Mouse (Mus musculus) hindbrain, embryonic 16.5 days (tissue): ENCODE results near the gene Ubtd2. TPM values are rescaled to one million over a fixed set of nuclear protein-coding genes. Genes with fewer than 3 reads are reported as not detected.
A peak's percentile ranks its signal among the peaks of the same experiment; 100 is the strongest.

ENCODE experiments used
- ATAC-seq: fragments of 200-750 bp; cut with Nextera tagmentation; 2 replicates; pipeline ENCODE4 v1.8.0; 2017; ENCODE audit warnings: moderate TSS enrichment, moderate library complexity
- H3K27ac ChIP-seq: fragments of 300-500 bp; sonication (generic); 2 replicates; pipeline ENCODE4 v1.5.1; 2014; ENCODE audit warnings: low read depth, mild to moderate bottlenecking, control low read depth, low read length, moderate library complexity
- H3K27me3 ChIP-seq: fragments of 300-500 bp; sonication (generic); replicated peaks from 2 replicates; pipeline ENCODE4 v1.6.1; 2014; ENCODE audit warnings: low read length; ENCODE audit not compliant: control insufficient read depth, insufficient read depth
- H3K36me3 ChIP-seq: fragments of 300-500 bp; sonication (generic); 2 replicates; pipeline ENCODE4 v1.6.1; 2014; ENCODE audit warnings: mild to moderate bottlenecking, low read length, moderate library complexity, mixed read lengths; ENCODE audit not compliant: control insufficient read depth, insufficient read depth
- H3K4me1 ChIP-seq: fragments of 300-500 bp; sonication (generic); 2 replicates; pipeline ENCODE4 v1.6.1; 2014; ENCODE audit warnings: low read depth, low read length; ENCODE audit not compliant: control insufficient read depth, insufficient read depth
- H3K4me2 ChIP-seq: fragments of 300-500 bp; sonication (generic); 2 replicates; pipeline ENCODE4 v1.6.1; 2014; ENCODE audit warnings: mild to moderate bottlenecking, low read length, control low read depth, moderate library complexity
- H3K4me3 ChIP-seq: fragments of 300-500 bp; sonication (generic); 2 replicates; pipeline ENCODE4 v1.5.1; 2014; ENCODE audit warnings: mild to moderate bottlenecking, low read length, control low read depth, moderate library complexity
- H3K9ac ChIP-seq: fragments of 300-500 bp; sonication (generic); 2 replicates; pipeline ENCODE4 v1.6.1; 2014; ENCODE audit warnings: low read depth, mild to moderate bottlenecking, control low read depth, low read length, moderate library complexity
- H3K9me3 ChIP-seq: fragments of 300-500 bp; sonication (generic); 2 replicates; pipeline ENCODE4 v1.6.1; 2014; ENCODE audit warnings: mild to moderate bottlenecking, low read length, moderate library complexity; ENCODE audit not compliant: control insufficient read depth
- WGBS: fragments of 180-500 bp; shearing (Covaris S2); extraction: QIAGEN DNeasy Blood & Tissue Kit; methylation state at CpG from one replicate; pipeline ENCODE4 v1.1.7; 2014; 5-methylcytosine and 5-hydroxymethylcytosine counted together
- polyA plus RNA-seq: library from polyadenylated mRNA; unstranded; fragments of >200 nt; fragmentation: Nextera tagmentation; extraction: Ambion mirVana; gene quantifications from 2 replicates; pipeline ENCODE4 v1.2.1, GENCODE M21; 2015

Ubtd2 gene
- polyA plus RNA-seq, 1 experiment from 2014 or later: 36.8 TPM

- no peak overlapping the region for H3K27ac ChIP-seq
- WGBS: 40% methylated on average over 12 of the region's 12 CpGs
- H3K36me3 ChIP-seq: no peaks in the 10 kb centered on the region
Observed at GRCm38 (mm10) chr11:32545605-32546004, 90.4 kb downstream of the Ubtd2 start.

GRCm38 (mm10) chr11:32546483-32546882 lies 91.3 kb downstream of the Ubtd2 start:
- Histone ChIP-seq H3K4me1 (peaks cover 13% of the 10 kb centered on the region), H3K27me3 (no peaks in the 10 kb centered on the region), H3K36me3 (no peaks in the 10 kb centered on the region), H3K27ac (no peak overlapping the region), H3K9me3 (no peaks in the 10 kb centered on the region), H3K4me3 (no peak overlapping the region), H3K4me2 (no peak overlapping the region), H3K9ac (no peak overlapping the region)
- 62% methylated on average over 5 of the region's 5 CpGs for WGBS
- peak; percentile 50; the same call in 1 of the 2 replicates for ATAC-seq

More at GRCm38 (mm10) chr11:32545605-32546004, 90.4 kb downstream of the Ubtd2 start:
- no peak overlapping the region for H3K4me3 ChIP-seq
- peak; percentile 46; the same call in 1 of the 2 replicates for ATAC-seq
- no peak overlapping the region for H3K9ac ChIP-seq
- H3K4me2 ChIP-seq: no peak overlapping the region
- no peaks in the 10 kb centered on the region for H3K9me3 ChIP-seq
- H3K4me1 ChIP-seq: peaks cover 13% of the 10 kb centered on the region
- H3K27me3 ChIP-seq: no peaks in the 10 kb centered on the region

- H3K27ac ChIP-seq: no peak overlapping the region
- ATAC-seq: no peak
- H3K4me2 ChIP-seq: no peak overlapping the region
- no peak overlapping the region for H3K9ac ChIP-seq
- WGBS: 72% methylated on average over 10 of the region's 10 CpGs
- H3K9me3 ChIP-seq: no peaks in the 10 kb centered on the region
- H3K4me1 ChIP-seq: peaks cover 23% of the 10 kb centered on the region
- no peaks in the 10 kb centered on the region for H3K27me3 ChIP-seq
- H3K4me3 ChIP-seq: no peak overlapping the region
- no peaks in the 10 kb centered on the region for H3K36me3 ChIP-seq
Observed at GRCm38 (mm10) chr11:32547391-32547947, 92.3 kb downstream of the Ubtd2 start.

GRCm38 (mm10) chr11:32548240-32548639 lies 93.1 kb downstream of the Ubtd2 start:
- H3K4me2 ChIP-seq: no peak overlapping the region
- H3K9ac ChIP-seq: peak overlapping the region; percentile 1; the same call in 1 of the 2 replicates
- WGBS: 90% methylated on average over 4 of the region's 4 CpGs
- H3K4me3 ChIP-seq: no peak overlapping the region
- H3K4me1 ChIP-seq: peaks cover 29% of the 10 kb centered on the region
- H3K36me3 ChIP-seq: no peaks in the 10 kb centered on the region
- H3K27ac ChIP-seq: no peak overlapping the region
- no peak for ATAC-seq
- no peaks in the 10 kb centered on the region for H3K27me3 ChIP-seq
- no peaks in the 10 kb centered on the region for H3K9me3 ChIP-seq

- no peak overlapping the region for H3K4me2 ChIP-seq
- H3K27me3 ChIP-seq: no peaks in the 10 kb centered on the region
- no peaks in the 10 kb centered on the region for H3K36me3 ChIP-seq
- 50% methylated on average over 6 of the region's 6 CpGs for WGBS
- H3K27ac ChIP-seq: no peak overlapping the region
- H3K4me1 ChIP-seq: peaks cover 29% of the 10 kb centered on the region
- no peak overlapping the region for H3K4me3 ChIP-seq
- H3K9me3 ChIP-seq: no peaks in the 10 kb centered on the region
- no peak for ATAC-seq
- no peak overlapping the region for H3K9ac ChIP-seq
Observed at GRCm38 (mm10) chr11:32549236-32549635, 94.1 kb downstream of the Ubtd2 start.

GRCm38 (mm10) chr11:32550102-32550501 lies 94.9 kb downstream of the Ubtd2 start:
- peaks cover 29% of the 10 kb centered on the region for H3K4me1 ChIP-seq

GRCm38 (mm10) chr11:32551056-32551455 lies 95.9 kb downstream of the Ubtd2 start:
- ATAC-seq: no peak
- Histone ChIP-seq H3K4me3 (no peak overlapping the region), H3K4me2 (no peak overlapping the region), H3K9me3 (no peaks in the 10 kb centered on the region), H3K36me3 (no peaks in the 10 kb centered on the region), H3K27ac (no peak overlapping the region), H3K27me3 (no peaks in the 10 kb centered on the region), H3K4me1 (peaks cover 27% of the 10 kb centered on the region), H3K9ac (no peak overlapping the region)
- WGBS: 94% methylated on average over 4 of the region's 4 CpGs

More at GRCm38 (mm10) chr11:32550102-32550501, 94.9 kb downstream of the Ubtd2 start:
- Histone ChIP-seq H3K27ac (no peak overlapping the region), H3K4me3 (no peak overlapping the region), H3K27me3 (no peaks in the 10 kb centered on the region), H3K9me3 (no peaks in the 10 kb centered on the region), H3K4me2 (no peak overlapping the region), H3K36me3 (no peaks in the 10 kb centered on the region), H3K9ac (no peak overlapping the region)
- ATAC-seq: no peak
- 29% methylated on average over 4 of the region's 4 CpGs for WGBS

- Histone ChIP-seq H3K36me3 (no peaks in the 10 kb centered on the region), H3K9me3 (no peaks in the 10 kb centered on the region), H3K27ac (peak overlapping the region; percentile 72), H3K4me3 (no peak overlapping the region), H3K27me3 (no peaks in the 10 kb centered on the region), H3K4me2 (no peak overlapping the region), H3K9ac (no peak overlapping the region), H3K4me1 (peaks cover 24% of the 10 kb centered on the region)
- ATAC-seq: peak; percentile 79
- 43% methylated on average over 12 of the region's 12 CpGs for WGBS
Observed at GRCm38 (mm10) chr11:32551579-32552297, 96.6 kb downstream of the Ubtd2 start.

GRCm38 (mm10) chr11:32552401-32553090 lies 97.4 kb downstream of the Ubtd2 start:
- Histone ChIP-seq H3K4me2 (no peak overlapping the region), H3K27ac (peak overlapping the region; percentile 72; the same call in 1 of the 2 replicates), H3K36me3 (no peaks in the 10 kb centered on the region), H3K9ac (no peak overlapping the region), H3K4me3 (no peak overlapping the region), H3K9me3 (no peaks in the 10 kb centered on the region), H3K4me1 (peaks cover 24% of the 10 kb centered on the region), H3K27me3 (no peaks in the 10 kb centered on the region)
- 0 out of 2 replicates have a peak, but pooled peaks have one; percentile 3 for ATAC-seq
- WGBS: 60% methylated on average over 13 of the region's 13 CpGs
